Mouse (Mus musculus): ENCODE measurements around the gene Stx18. TPM values are rescaled to one million over a fixed set of nuclear protein-coding genes. Genes with fewer than 3 reads are reported as not detected.

Stx18 gene
- polyA plus RNA-seq, 1 experiment from 2014 or later: 44.7 TPM

DNA sequence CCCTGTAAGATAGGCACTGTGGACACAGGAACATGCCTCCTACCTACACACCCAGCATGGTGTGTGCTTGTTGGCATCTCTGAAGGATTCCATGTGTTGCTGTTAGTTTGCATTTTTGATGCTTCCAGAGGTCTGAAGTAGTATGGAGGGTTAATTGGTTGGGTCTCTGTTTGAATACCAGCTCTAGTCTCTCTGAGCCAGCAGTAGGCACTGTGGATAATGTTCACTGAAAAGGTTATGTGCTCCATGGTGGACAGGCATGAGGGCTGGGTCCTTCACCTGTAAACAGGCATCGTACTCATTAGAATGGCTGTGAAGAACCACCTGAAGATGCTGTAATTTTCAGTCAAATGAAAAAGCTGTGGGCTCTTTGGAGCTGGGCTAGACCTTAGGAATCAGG lies 41.9 kb downstream of the Stx18 start:
- H3K27me3 ChIP-seq: no peaks in the 10 kb centered on the region
- ATAC-seq (ENCODE audit: borderline replicate concordance, extremely low read depth, low FRiP score, low TSS enrichment): no peak
- 94% methylated on average over 1 of the region's 1 CpGs for WGBS

DNA sequence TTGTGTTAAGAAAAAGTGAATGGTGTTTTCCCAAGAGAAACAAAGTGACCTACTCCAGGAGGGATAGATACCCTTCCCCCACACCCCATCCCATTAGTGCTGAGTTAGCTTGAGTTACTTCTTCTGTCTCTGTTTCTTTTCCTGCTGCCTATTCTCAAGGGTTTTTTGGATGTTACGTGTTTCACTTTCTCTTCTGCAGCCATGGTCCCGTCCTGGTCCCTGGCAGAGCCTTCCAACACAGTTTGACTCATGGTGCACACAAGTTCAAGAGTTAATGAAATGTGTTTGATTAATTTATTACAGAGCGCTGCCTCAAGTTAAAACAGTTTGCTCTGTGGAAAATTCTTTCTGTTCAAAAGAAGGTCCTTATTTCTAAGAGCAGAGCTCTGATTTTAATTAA lies 44.0 kb downstream of the Stx18 start:
- H3K27me3 ChIP-seq: no peaks in the 10 kb centered on the region
- H3K4me3 ChIP-seq: no peak overlapping the region
- H3K4me2 ChIP-seq: no peak overlapping the region
- H3K36me3 ChIP-seq: no peaks in the 10 kb centered on the region
- H3K4me1 ChIP-seq: peaks cover 6% of the 10 kb centered on the region; the same call in 1 of the 2 replicates
- H3K9ac ChIP-seq: no peak overlapping the region
- H3K9me3 ChIP-seq: no peaks in the 10 kb centered on the region
- 61% methylated on average over 3 of the region's 3 CpGs for WGBS
- ATAC-seq (ENCODE audit: borderline replicate concordance, extremely low read depth, low FRiP score, low TSS enrichment): no peak
- no peak overlapping the region for H3K27ac ChIP-seq

More for the DNA sequence above, 41.9 kb downstream of the Stx18 start:
- Histone ChIP-seq H3K9me3 (no peaks in the 10 kb centered on the region), H3K4me1 (peaks cover 2% of the 10 kb centered on the region; the same call in 1 of the 2 replicates), H3K4me3 (no peak overlapping the region), H3K9ac (no peak overlapping the region), H3K36me3 (no peaks in the 10 kb centered on the region), H3K27ac (no peak overlapping the region), H3K4me2 (no peak overlapping the region)

DNA sequence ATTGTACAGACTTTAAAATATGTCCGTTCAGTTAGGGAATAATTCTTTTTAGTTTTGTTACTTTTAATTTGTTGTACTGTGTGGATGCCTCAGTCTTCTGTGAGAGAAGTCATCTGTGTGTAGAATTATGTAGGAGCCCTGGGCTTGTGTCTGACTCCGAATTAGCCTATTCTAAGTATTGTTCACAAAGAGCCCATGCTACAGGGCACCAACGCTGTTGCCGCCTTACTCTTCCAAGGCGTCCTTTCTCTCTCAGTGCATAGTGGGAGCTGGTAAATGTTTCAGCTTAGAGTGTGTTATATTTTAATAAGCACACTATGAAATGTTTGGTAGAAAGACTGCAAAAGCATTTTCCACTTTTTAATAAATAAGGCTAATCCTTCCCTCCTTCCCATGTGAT lies 44.8 kb downstream of the Stx18 start:
- no peaks in the 10 kb centered on the region for H3K27me3 ChIP-seq
- 79% methylated on average over 5 of the region's 5 CpGs for WGBS
- H3K9ac ChIP-seq: no peak overlapping the region
- H3K27ac ChIP-seq: no peak overlapping the region
- no peak overlapping the region for H3K4me3 ChIP-seq
- no peaks in the 10 kb centered on the region for H3K36me3 ChIP-seq
- H3K9me3 ChIP-seq: no peaks in the 10 kb centered on the region
- no peak overlapping the region for H3K4me2 ChIP-seq
- H3K4me1 ChIP-seq: peaks cover 6% of the 10 kb centered on the region; the same call in 1 of the 2 replicates
- ATAC-seq (ENCODE audit: borderline replicate concordance, extremely low read depth, low FRiP score, low TSS enrichment): no peak

DNA sequence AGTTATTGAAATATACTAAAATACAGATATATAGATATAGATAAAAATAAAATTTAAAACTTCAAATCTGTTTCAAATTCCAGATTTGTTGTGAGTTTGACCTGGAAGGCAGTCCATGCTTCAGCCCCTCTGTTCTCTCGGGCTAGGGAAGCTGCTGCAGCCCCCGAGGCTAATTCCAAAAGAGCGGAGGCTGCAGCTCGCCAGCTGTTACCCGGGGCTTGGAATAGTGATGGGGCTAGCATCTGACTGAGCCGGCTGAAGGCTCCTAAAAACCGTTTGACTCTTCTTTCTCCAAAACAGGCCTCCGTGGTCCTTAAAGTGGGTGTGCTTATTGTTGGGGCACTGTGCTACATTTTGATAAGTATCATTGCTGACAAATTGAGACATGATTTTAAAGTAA lies 46.1 kb downstream of the Stx18 start:
- no peaks in the 10 kb centered on the region for H3K36me3 ChIP-seq
- H3K27ac ChIP-seq: no peak overlapping the region
- H3K4me1 ChIP-seq: peaks cover 6% of the 10 kb centered on the region; the same call in 1 of the 2 replicates
- no peak overlapping the region for H3K4me2 ChIP-seq
- H3K9ac ChIP-seq: no peak overlapping the region
- H3K27me3 ChIP-seq: no peaks in the 10 kb centered on the region
- no peak for ATAC-seq (ENCODE audit: borderline replicate concordance, extremely low read depth, low FRiP score, low TSS enrichment)
- WGBS: 34% methylated on average over 8 of the region's 8 CpGs
- H3K4me3 ChIP-seq: no peak overlapping the region
- no peaks in the 10 kb centered on the region for H3K9me3 ChIP-seq

DNA sequence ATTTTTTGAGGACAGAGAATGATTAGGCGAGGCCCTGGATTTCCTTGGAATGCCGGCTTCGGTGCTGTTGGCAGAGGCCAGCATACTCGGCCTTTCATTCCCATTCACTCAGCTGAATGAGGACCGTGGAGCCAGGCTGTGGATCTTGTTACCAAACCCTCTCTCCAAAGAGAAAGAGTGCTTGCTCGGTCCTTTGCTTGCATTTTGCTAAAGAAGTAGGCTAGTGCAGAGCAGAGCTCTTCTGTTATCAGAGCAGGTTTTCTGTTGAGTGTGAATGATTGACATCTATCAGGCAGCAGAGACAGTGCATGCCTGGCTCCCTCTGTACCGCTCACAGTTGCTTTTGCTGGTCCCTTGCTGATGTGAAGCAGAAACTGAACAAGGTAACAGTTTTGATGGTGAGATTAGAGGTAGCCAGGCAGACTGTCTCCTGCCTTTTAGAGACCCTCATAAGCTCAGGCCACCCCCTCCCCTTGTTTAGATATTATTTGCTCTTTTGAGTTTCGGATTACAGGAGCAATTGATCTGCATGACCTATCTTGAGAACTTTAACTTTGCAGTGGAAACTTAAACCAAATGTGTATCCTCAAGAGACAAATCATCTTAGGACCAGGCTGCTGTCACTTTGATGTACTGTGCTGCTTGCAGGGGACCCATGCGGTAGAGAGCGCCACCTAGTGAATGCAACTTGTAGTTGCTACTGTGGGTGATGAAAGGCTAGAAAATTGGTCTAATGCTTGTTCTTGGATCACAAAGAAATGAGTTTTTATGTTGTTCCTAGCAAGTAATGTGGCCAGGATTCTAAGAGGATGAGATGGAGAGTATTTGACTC lies 47.2 kb downstream of the Stx18 start:
- Histone ChIP-seq H3K4me1 (peaks cover 6% of the 10 kb centered on the region; the same call in 1 of the 2 replicates), H3K9ac (no peak overlapping the region), H3K4me3 (no peak overlapping the region), H3K4me2 (no peak overlapping the region), H3K9me3 (no peaks in the 10 kb centered on the region), H3K27ac (no peak overlapping the region), H3K36me3 (no peaks in the 10 kb centered on the region), H3K27me3 (no peaks in the 10 kb centered on the region)
- 21% methylated on average over 10 of the region's 10 CpGs for WGBS
- ATAC-seq (ENCODE audit: borderline replicate concordance, extremely low read depth, low FRiP score, low TSS enrichment): no peak

DNA sequence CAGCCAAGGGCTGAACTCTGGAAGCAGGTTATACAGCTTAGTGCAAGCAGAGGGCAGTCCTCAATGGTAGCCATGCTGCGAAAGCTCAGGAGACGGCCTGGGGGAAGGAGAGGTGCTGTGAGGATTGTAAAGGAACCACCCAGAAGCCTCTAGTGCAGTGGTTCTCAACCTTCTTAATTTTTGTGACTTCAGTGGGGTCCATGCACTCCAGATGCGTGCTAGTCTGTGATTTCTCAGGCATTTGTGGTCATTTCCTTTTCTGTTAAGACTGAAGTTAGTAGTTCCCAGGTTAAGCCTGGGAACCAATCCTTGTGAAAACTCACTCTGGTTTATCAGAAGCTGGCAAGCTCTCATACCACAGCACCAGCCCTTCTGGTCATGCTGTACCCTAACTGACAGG lies 51.6 kb downstream of the Stx18 start:
- no peaks in the 10 kb centered on the region for H3K36me3 ChIP-seq

DNA sequence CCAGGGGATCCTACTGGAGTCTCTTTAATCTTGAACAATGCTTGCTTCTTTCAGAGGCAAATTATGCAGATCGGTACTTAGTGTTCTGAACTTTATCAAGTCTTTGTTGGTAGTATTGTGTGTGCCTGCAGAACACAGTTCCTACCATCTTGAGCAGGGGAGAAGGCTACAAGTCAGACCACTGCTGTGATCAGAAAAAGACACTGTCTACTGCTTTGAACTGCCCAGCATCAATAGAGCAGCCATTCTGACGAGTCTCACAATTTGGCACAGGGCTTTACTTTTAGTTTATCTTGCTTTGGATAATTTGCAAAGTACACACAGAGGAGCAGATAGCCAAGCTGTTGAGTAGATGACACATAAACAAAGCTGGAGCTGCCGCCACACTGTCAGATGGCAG lies 52.0 kb downstream of the Stx18 start:
- WGBS: 44% methylated on average over 3 of the region's 3 CpGs
- Histone ChIP-seq H3K27ac (no peak overlapping the region), H3K4me3 (no peak overlapping the region), H3K9ac (no peak overlapping the region), H3K4me1 (peaks cover 3% of the 10 kb centered on the region; the same call in 1 of the 2 replicates), H3K36me3 (no peaks in the 10 kb centered on the region), H3K4me2 (no peak overlapping the region), H3K27me3 (no peaks in the 10 kb centered on the region), H3K9me3 (no peaks in the 10 kb centered on the region)
- ATAC-seq (ENCODE audit: borderline replicate concordance, extremely low read depth, low FRiP score, low TSS enrichment): no peak; the same call in 1 of the 2 replicates

More for the DNA sequence above, 51.6 kb downstream of the Stx18 start:
- ATAC-seq (ENCODE audit: borderline replicate concordance, extremely low read depth, low FRiP score, low TSS enrichment): no peak
- H3K27ac ChIP-seq: no peak overlapping the region
- no peak overlapping the region for H3K9ac ChIP-seq
- no peak overlapping the region for H3K4me3 ChIP-seq
- WGBS: 79% methylated on average over 3 of the region's 3 CpGs
- peaks cover 6% of the 10 kb centered on the region; the same call in 1 of the 2 replicates for H3K4me1 ChIP-seq
- no peak overlapping the region for H3K4me2 ChIP-seq
- no peaks in the 10 kb centered on the region for H3K9me3 ChIP-seq
- no peaks in the 10 kb centered on the region for H3K27me3 ChIP-seq

DNA sequence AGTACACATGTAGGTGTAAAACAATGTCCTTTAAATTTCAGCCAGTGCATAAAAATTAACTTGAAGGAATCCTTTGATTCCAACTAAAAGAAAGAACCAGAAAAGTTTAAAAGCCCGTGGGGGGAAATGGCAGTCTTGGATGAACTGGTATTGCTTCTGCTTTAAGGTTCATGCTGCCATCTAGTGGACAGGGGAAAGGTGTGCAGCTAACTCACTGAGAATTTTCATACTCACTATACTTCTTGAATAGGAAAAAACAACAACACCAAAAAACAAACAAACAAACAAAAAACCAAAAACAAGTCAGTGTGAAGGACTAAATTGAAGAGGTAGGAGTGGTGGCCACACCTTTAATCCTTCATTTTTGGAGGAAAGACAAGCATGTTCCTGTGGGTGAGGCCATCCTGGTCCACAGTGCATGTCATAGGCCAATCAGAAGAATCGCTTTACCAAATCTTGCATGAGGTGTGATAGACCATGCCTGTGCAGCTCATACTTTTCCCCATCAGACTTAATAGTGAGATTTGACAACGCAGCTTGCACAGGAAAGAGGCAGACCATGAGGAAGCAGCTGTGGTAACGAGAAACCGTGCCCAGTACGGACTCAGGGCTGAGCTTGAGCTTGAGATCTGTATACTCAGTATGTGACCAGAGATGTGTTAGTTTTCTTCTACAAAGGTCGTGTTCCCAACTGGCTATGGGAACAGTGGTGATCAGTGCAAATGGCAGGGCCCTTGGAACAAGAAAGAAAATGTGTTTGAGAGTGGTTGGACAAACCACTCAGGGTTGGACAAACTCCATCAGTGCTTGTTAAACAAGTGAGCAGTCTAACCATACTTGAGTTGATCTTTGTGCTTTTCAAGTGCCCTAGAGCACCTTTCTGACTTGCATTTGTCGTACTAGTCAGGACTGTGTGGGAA lies 52.8 kb downstream of the Stx18 start:
- Histone ChIP-seq H3K27ac (no peak overlapping the region), H3K9ac (no peak overlapping the region), H3K4me1 (no peaks in the 10 kb centered on the region; the same call in 1 of the 2 replicates), H3K27me3 (no peaks in the 10 kb centered on the region), H3K4me3 (no peak overlapping the region), H3K9me3 (no peaks in the 10 kb centered on the region), H3K4me2 (no peak overlapping the region), H3K36me3 (no peaks in the 10 kb centered on the region)
- 50% methylated on average over 8 of the region's 8 CpGs for WGBS
- no peak for ATAC-seq (ENCODE audit: borderline replicate concordance, extremely low read depth, low FRiP score, low TSS enrichment)

DNA sequence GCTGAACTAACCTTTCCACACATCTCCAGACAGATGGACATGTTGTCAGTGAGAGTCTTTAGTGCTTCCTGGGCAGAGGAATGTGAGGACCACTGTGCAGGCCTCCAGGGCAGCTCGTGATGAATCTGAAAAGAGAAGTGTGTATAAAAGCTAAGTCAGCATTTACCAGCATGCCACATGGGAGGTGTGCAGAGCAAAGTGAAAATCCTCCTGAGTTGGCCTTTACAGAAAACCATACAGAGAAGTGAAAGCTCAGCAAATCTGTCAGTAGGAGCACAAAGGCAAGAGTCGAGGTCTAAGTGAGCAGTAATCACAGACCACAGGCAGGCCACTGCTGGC lies 53.4 kb downstream of the Stx18 start:
- WGBS: 61% methylated on average over 2 of the region's 2 CpGs
- ATAC-seq (ENCODE audit: borderline replicate concordance, extremely low read depth, low FRiP score, low TSS enrichment): no peak

DNA sequence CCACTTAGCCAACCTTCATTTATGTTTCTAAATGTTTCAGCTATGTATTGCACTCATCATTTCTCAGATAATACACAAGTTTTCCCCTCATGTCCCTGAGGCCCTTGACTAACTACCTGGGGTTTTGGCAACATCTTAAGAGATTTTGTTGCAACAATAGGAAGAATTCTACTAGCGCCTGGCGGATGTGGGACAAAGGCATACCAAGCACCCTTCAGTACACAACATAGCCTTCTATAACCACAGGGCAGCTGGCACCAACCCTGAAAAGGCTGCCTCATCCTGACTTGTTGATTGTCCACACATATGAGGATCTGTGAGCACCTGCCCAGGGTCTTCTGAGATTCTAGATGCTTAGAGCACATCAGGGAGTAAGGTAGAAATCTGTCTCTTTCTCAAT lies 55.8 kb downstream of the Stx18 start:
- Histone ChIP-seq H3K4me3 (no peak overlapping the region), H3K4me1 (no peaks in the 10 kb centered on the region; the same call in 1 of the 2 replicates), H3K4me2 (no peak overlapping the region), H3K9me3 (no peaks in the 10 kb centered on the region), H3K36me3 (no peaks in the 10 kb centered on the region), H3K27me3 (no peaks in the 10 kb centered on the region), H3K27ac (no peak overlapping the region), H3K9ac (no peak overlapping the region)
- 100% methylated on average over 2 of the region's 2 CpGs for WGBS
- no peak for ATAC-seq (ENCODE audit: borderline replicate concordance, extremely low read depth, low FRiP score, low TSS enrichment)

More for the DNA sequence above, 53.4 kb downstream of the Stx18 start:
- H3K4me1 ChIP-seq: no peaks in the 10 kb centered on the region; the same call in 1 of the 2 replicates
- H3K27me3 ChIP-seq: no peaks in the 10 kb centered on the region
- no peak overlapping the region for H3K4me3 ChIP-seq
- no peaks in the 10 kb centered on the region for H3K36me3 ChIP-seq
- H3K27ac ChIP-seq: no peak overlapping the region
- H3K4me2 ChIP-seq: no peak overlapping the region
- H3K9ac ChIP-seq: no peak overlapping the region
- H3K9me3 ChIP-seq: no peaks in the 10 kb centered on the region

DNA sequence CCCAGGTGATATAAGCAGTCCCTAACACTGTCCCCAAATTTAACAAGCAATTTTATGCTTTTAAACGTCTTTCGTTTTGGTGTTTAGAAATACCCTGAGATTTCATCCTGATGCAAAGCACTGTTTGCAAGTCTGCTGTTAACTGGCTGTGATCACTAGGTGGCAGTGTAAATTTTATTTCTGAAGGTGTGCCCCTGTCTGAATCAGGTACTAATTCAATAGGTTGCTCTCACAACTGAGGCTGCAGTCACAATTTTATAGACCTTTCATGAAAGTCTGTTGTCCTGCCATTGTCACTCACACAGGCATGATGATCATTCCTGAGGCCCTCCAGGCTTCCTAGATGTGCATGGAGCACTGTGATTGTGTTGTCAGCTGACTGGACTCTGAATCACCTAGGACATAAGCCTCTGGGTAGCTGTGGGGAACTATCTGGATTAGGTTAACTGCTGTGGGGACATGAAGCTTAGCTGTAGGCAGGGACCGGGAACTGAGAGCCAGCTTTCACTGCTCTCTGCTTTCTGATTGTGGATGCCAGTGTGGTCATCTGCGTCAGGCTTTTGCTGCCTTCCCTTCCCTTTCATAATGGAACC lies 59.1 kb downstream of the Stx18 start:
- H3K27ac ChIP-seq: no peak overlapping the region
- H3K4me1 ChIP-seq: no peaks in the 10 kb centered on the region
- no peak for ATAC-seq (ENCODE audit: borderline replicate concordance, extremely low read depth, low FRiP score, low TSS enrichment)
- H3K27me3 ChIP-seq: no peaks in the 10 kb centered on the region
- H3K9me3 ChIP-seq: no peaks in the 10 kb centered on the region
- H3K4me2 ChIP-seq: no peak overlapping the region
- no peak overlapping the region for H3K4me3 ChIP-seq
- H3K9ac ChIP-seq: no peak overlapping the region
- no peaks in the 10 kb centered on the region for H3K36me3 ChIP-seq
- 78% methylated on average over 4 of the region's 4 CpGs for WGBS
